Mouse (Mus musculus): ENCODE data around the gene Akap6. TPM values are rescaled to one million over a fixed set of nuclear protein-coding genes. Genes with fewer than 3 reads are reported as not detected.

Akap6 gene
- polyA plus RNA-seq, 1 experiment from 2014 or later, result 24.4 TPM

DNA sequence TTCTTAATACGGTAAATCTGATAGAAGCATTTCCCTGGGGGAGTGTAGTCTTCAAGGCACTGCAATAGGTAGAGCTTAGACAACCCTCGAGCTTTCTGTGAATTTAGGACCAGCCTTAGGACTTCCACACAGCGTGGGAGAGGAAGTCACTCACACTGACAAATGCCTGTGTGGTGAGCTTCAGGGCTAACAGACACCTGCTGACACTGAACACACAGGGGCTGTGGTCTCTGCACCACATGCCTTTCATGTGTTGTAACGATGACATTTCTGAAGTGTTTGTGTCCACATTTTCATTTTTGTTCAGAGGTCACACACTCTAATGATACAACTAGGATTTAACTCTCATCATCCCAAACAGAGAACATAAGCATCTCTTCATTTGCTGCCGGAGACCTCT is 125.6 kb downstream of the Akap6 start:
- Histone ChIP-seq H3K4me1 (ENCODE audit: control insufficient read depth, insufficient read depth, low read length) (no peaks in the 10 kb centered on the region), H3K36me3 (ENCODE audit: control insufficient read depth, insufficient read depth, low read length) (no peaks in the 10 kb centered on the region), H3K4me2 (ENCODE audit: low read depth) (no peak overlapping the region), H3K27ac (ENCODE audit: low read depth, low read length) (no peak overlapping the region), H3K9me3 (ENCODE audit: control insufficient read depth, low read length) (no peaks in the 10 kb centered on the region), H3K27me3 (ENCODE audit: control insufficient read depth, insufficient read depth, low read length) (no peaks in the 10 kb centered on the region), H3K4me3 (ENCODE audit: low read depth, low read length) (no peak overlapping the region), H3K9ac (ENCODE audit: low read length) (no peak overlapping the region)
- 91% methylated on average over 5 of the region's 5 CpGs for WGBS
- DNase-seq (ENCODE audit: low spot score) (no peak), ATAC-seq (ENCODE audit: insufficient read depth, low FRiP score, low TSS enrichment) (no peak)

DNA sequence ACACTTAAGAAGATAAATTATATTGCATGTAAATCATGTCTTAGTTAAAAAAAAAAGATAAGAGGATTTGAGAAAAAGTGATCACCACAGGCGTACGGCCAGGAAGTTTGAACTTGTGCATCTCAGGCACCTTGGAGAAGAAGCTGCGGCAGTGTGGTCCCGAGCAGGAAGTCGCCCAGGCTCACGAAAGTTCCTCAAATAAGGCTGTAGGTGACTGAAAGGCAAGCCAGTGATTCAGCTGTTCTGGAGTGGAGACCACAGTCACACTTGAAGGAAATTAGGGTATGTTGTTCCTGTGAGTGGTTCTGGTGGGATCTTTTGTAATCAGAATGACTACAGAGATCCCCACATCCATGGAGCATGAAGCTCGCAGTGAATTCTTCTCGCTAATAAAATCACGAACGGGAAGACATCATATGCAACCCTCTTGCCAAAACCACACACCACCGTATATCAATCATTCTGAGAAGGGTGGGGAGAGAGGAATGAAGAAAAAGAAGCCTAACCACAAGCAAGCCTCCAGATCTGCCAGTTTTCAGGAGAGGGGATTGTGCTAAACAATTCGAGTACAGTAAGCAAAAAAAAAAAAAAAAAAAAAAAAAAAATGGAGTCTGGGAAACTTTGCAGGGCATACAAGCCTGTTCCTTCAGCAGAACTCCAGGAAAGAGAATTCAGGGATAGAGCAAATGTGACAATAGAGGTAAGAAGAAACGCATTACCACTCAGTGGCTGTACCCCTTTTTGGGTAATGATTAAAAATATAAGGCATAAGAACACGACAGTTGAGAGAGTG is 130.0 kb downstream of the Akap6 start:
- Histone ChIP-seq H3K9ac (ENCODE audit: low read length) (no peak overlapping the region), H3K4me2 (ENCODE audit: low read depth) (no peak overlapping the region), H3K27ac (ENCODE audit: low read depth, low read length) (no peak overlapping the region), H3K36me3 (ENCODE audit: control insufficient read depth, insufficient read depth, low read length) (no peaks in the 10 kb centered on the region), H3K4me1 (ENCODE audit: control insufficient read depth, insufficient read depth, low read length) (peaks cover 4% of the 10 kb centered on the region; the same call in 1 of the 2 replicates), H3K4me3 (ENCODE audit: low read depth, low read length) (no peak overlapping the region), H3K27me3 (ENCODE audit: control insufficient read depth, insufficient read depth, low read length) (no peaks in the 10 kb centered on the region), H3K9me3 (ENCODE audit: control insufficient read depth, low read length) (no peaks in the 10 kb centered on the region)
- DNase-seq (ENCODE audit: low spot score), result no peak
- no peak for ATAC-seq (ENCODE audit: insufficient read depth, low FRiP score, low TSS enrichment)
- WGBS, result 85% methylated on average over 14 of the region's 14 CpGs

DNA sequence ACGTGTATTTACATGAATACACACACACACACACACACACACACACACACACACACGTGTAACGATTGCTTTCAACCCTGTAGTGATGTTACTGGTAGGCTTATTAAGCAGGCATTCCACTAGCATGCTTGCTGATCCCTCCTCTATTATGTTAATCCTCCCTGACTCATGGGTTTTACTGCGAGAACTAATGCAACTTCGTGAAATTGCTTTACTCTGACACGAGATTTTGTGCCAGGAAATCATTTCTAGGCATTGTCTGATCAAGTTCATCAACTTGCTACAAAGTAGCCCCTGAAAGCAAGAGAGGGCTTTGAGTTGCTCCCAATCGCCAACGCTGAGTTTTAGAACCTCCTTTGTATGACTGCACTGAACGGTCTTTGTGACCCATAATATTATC is 132.6 kb downstream of the Akap6 start:
- H3K9ac ChIP-seq (ENCODE audit: low read length), result no peak overlapping the region
- H3K9me3 ChIP-seq (ENCODE audit: control insufficient read depth, low read length), result no peaks in the 10 kb centered on the region
- ATAC-seq (ENCODE audit: insufficient read depth, low FRiP score, low TSS enrichment) (no peak), DNase-seq (ENCODE audit: low spot score) (no peak)
- no peaks in the 10 kb centered on the region for H3K36me3 ChIP-seq (ENCODE audit: control insufficient read depth, insufficient read depth, low read length)
- no peak overlapping the region for H3K27ac ChIP-seq (ENCODE audit: low read depth, low read length)
- H3K27me3 ChIP-seq (ENCODE audit: control insufficient read depth, insufficient read depth, low read length), result no peaks in the 10 kb centered on the region
- no peak overlapping the region for H3K4me3 ChIP-seq (ENCODE audit: low read depth, low read length)
- peaks cover 16% of the 10 kb centered on the region for H3K4me1 ChIP-seq (ENCODE audit: control insufficient read depth, insufficient read depth, low read length)
- H3K4me2 ChIP-seq (ENCODE audit: low read depth), result no peak overlapping the region
- WGBS, result 65% methylated on average over 9 of the region's 9 CpGs

DNA sequence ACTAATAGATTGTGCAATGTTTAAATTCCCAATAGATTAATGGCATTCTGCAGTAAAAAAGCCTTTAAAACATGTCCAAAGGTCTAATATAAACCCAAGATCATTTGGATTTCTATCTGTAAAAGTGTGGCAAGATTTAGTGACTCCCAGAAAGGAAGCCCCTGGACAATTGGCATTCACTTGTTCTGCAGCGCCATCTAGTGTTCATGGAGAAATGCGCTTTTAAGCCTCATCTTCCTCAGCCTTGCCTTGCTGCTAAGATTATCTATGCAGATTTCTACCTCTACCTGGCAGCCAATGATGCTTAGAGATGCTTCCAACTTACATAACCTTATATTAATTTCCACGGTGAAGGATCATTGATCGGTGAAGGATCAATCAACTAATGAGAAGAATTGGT is 133.0 kb downstream of the Akap6 start:
- Histone ChIP-seq H3K9ac (ENCODE audit: low read length) (no peak overlapping the region), H3K4me1 (ENCODE audit: control insufficient read depth, insufficient read depth, low read length) (peaks cover 16% of the 10 kb centered on the region), H3K4me2 (ENCODE audit: low read depth) (no peak overlapping the region), H3K27ac (ENCODE audit: low read depth, low read length) (no peak overlapping the region), H3K9me3 (ENCODE audit: control insufficient read depth, low read length) (no peaks in the 10 kb centered on the region), H3K36me3 (ENCODE audit: control insufficient read depth, insufficient read depth, low read length) (no peaks in the 10 kb centered on the region), H3K27me3 (ENCODE audit: control insufficient read depth, insufficient read depth, low read length) (no peaks in the 10 kb centered on the region), H3K4me3 (ENCODE audit: low read depth, low read length) (no peak overlapping the region)
- DNase-seq (ENCODE audit: low spot score) (peak; percentile 69), ATAC-seq (ENCODE audit: insufficient read depth, low FRiP score, low TSS enrichment) (no peak)
- WGBS, result 5% methylated on average over 4 of the region's 4 CpGs

DNA sequence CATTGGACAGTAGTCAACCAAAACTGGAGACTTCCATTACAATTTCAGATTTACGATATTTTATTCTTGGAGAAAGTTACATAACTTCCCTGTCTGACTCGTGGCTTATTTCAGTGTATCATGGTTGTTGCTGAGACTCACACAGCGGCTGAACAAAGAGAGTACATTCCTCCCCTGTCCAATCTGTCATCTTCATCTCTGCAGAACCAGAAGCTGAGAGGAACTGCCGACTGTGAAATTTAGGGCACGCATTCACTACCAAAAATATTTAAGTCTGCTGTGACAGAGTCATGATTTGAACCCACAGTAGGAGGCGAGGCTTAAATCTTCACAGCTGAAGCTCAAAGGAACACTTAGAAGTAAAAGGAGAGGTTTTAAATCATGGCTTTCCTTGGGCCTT is 134.0 kb downstream of the Akap6 start:
- no peak overlapping the region for H3K4me3 ChIP-seq (ENCODE audit: low read depth, low read length)
- no peak overlapping the region for H3K4me2 ChIP-seq (ENCODE audit: low read depth)
- no peak overlapping the region for H3K27ac ChIP-seq (ENCODE audit: low read depth, low read length)
- H3K27me3 ChIP-seq (ENCODE audit: control insufficient read depth, insufficient read depth, low read length), result no peaks in the 10 kb centered on the region
- WGBS, result 59% methylated on average over 6 of the region's 6 CpGs
- ATAC-seq (ENCODE audit: insufficient read depth, low FRiP score, low TSS enrichment), result no peak
- no peaks in the 10 kb centered on the region for H3K36me3 ChIP-seq (ENCODE audit: control insufficient read depth, insufficient read depth, low read length)
- DNase-seq (ENCODE audit: low spot score), result no peak
- no peaks in the 10 kb centered on the region for H3K9me3 ChIP-seq (ENCODE audit: control insufficient read depth, low read length)
- H3K9ac ChIP-seq (ENCODE audit: low read length), result no peak overlapping the region; the same call in 1 of the 2 replicates
- H3K4me1 ChIP-seq (ENCODE audit: control insufficient read depth, insufficient read depth, low read length), result peaks cover 16% of the 10 kb centered on the region

DNA sequence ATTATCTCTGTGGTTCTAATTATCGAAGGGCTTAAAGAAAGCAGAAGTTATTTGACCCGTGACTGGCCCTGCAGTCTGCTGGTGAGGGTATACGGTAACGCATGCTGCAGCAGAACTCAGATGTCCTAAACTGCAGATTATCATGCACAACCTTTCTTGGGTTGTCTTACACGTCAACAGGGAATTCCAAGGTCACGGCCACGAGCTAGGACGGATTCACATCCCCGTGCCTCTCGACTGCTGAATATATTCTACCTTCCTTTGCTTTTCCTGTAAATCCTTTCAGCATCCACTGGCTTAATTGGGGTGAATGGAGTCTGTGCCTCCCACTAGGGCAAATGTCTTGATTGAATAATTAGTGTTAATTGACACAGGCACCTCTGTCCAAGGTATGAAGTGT is 134.9 kb downstream of the Akap6 start:
- Histone ChIP-seq H3K9ac (ENCODE audit: low read length) (no peak overlapping the region), H3K27me3 (ENCODE audit: control insufficient read depth, insufficient read depth, low read length) (no peaks in the 10 kb centered on the region), H3K4me3 (ENCODE audit: low read depth, low read length) (no peak overlapping the region), H3K36me3 (ENCODE audit: control insufficient read depth, insufficient read depth, low read length) (no peaks in the 10 kb centered on the region), H3K9me3 (ENCODE audit: control insufficient read depth, low read length) (no peaks in the 10 kb centered on the region), H3K27ac (ENCODE audit: low read depth, low read length) (no peak overlapping the region), H3K4me2 (ENCODE audit: low read depth) (no peak overlapping the region), H3K4me1 (ENCODE audit: control insufficient read depth, insufficient read depth, low read length) (peaks cover 16% of the 10 kb centered on the region)
- DNase-seq (ENCODE audit: low spot score), result no peak
- no peak for ATAC-seq (ENCODE audit: insufficient read depth, low FRiP score, low TSS enrichment)
- WGBS, result 56% methylated on average over 10 of the region's 10 CpGs

DNA sequence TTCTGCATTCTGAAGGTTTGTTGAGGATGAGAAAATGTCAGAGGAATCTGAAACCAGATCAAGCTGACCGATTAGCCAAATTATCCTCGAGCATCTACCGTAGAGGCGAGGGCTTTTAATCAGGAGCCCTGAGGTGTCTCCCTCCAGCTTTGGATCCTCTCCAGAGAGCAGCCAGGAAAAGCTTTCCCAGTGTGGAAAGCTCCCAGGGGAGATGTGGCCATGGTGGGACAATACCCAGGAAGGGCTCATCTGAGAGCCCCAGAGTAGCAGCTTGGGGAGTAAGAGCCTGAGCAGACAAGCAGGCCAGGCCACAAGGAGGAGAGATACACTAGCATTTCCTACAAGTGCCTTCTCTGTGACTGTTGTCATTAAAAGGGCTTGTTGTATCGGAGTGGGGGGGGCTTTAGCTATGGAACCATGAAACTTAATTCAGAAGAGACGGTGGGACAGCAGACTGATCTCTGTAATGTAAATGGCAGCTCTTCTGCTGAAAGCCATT is 135.6 kb downstream of the Akap6 start:
- Histone ChIP-seq H3K36me3 (ENCODE audit: control insufficient read depth, insufficient read depth, low read length) (no peaks in the 10 kb centered on the region), H3K9me3 (ENCODE audit: control insufficient read depth, low read length) (no peaks in the 10 kb centered on the region), H3K9ac (ENCODE audit: low read length) (peak overlapping the region; percentile 11; the same call in 1 of the 2 replicates), H3K4me3 (ENCODE audit: low read depth, low read length) (no peak overlapping the region), H3K27me3 (ENCODE audit: control insufficient read depth, insufficient read depth, low read length) (no peaks in the 10 kb centered on the region), H3K4me2 (ENCODE audit: low read depth) (no peak overlapping the region), H3K4me1 (ENCODE audit: control insufficient read depth, insufficient read depth, low read length) (peaks cover 16% of the 10 kb centered on the region), H3K27ac (ENCODE audit: low read depth, low read length) (0 out of 2 replicates have a peak overlapping the region, but pooled peaks have one; percentile 45)
- no peak for DNase-seq (ENCODE audit: low spot score)
- WGBS, result 50% methylated on average over 6 of the region's 6 CpGs
- no peak for ATAC-seq (ENCODE audit: insufficient read depth, low FRiP score, low TSS enrichment)

DNA sequence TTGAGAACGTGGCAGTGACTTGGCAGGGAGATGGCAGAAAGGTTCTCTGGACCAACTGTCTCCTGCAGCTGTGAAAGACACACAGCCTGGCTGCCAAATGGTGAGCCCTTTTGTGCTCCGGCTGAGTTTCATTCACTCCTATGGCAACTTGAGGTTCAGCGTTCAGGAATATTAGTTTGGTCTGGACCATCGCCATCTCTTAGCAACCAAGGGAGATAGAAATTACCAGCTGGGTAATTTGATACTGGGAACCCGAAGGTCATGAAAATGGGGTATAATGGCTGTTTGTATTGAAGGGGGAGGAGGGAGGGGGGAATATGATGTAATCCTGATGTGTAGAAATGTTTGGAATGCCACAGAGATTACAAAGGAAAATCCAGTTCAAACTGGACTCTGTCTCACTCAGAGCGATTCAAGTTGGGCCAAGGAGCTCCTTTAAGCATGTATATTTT is 136.1 kb downstream of the Akap6 start:
- Histone ChIP-seq H3K36me3 (ENCODE audit: control insufficient read depth, insufficient read depth, low read length) (no peaks in the 10 kb centered on the region), H3K9ac (ENCODE audit: low read length) (peak overlapping the region; percentile 11; the same call in 1 of the 2 replicates), H3K4me1 (ENCODE audit: control insufficient read depth, insufficient read depth, low read length) (peaks cover 16% of the 10 kb centered on the region), H3K4me2 (ENCODE audit: low read depth) (no peak overlapping the region), H3K27me3 (ENCODE audit: control insufficient read depth, insufficient read depth, low read length) (no peaks in the 10 kb centered on the region), H3K4me3 (ENCODE audit: low read depth, low read length) (no peak overlapping the region), H3K27ac (ENCODE audit: low read depth, low read length) (peak overlapping the region; percentile 45; the same call in 1 of the 2 replicates), H3K9me3 (ENCODE audit: control insufficient read depth, low read length) (no peaks in the 10 kb centered on the region)
- 23% methylated on average over 6 of the region's 6 CpGs for WGBS
- DNase-seq (ENCODE audit: low spot score) (peak; percentile 62), ATAC-seq (ENCODE audit: insufficient read depth, low FRiP score, low TSS enrichment) (no peak; the same call in 1 of the 2 replicates)
